Mouse (Mus musculus) common myeloid progenitor, adult 5-6 weeks (primary cell): ENCODE results near the gene Pkd1. TPM values are rescaled to one million over a fixed set of nuclear protein-coding genes. Genes with fewer than 3 reads are reported as not detected.

Experiments used
- ATAC-seq: replicated peaks from 2 replicates; pipeline ENCODE4 v1.8.0; 2016; ENCODE audit warnings: low read depth, mild to moderate bottlenecking, moderate TSS enrichment, inconsistent platforms; ENCODE audit not compliant: poor library complexity, severe bottlenecking
- total RNA-seq: library from RNA; stranded (forward); fragments of 200-1000, 187-1606 nt; gene quantifications from 2 replicates; pipeline ENCODE4 v1.2.3, GENCODE M21; 2017

The Pkd1 gene
- total RNA-seq, 1 experiment from 2014 or later = 37.4 TPM

DNA sequence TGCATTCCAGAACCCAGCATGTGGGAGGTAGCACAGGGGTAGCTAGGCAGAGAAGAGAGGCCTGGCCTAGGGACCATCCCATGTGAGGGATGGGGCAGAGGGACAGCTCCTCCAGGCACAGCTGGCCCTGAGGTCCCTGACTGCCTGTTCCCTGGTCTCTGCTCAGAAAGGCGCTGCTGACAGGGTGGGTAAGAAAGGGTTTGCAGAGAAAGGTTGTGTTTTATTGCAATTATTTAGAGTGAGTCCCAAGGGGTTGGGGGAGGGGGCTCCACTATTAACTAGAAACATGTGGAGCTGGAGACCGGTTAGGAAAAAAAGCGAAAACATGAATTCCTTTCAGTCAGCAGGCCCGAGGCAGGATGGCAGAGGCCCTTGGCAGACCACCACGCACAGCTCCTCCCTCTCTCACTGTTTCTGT lies 89.9 kb downstream of the Pkd1 start:
- ATAC-seq = no peak

DNA sequence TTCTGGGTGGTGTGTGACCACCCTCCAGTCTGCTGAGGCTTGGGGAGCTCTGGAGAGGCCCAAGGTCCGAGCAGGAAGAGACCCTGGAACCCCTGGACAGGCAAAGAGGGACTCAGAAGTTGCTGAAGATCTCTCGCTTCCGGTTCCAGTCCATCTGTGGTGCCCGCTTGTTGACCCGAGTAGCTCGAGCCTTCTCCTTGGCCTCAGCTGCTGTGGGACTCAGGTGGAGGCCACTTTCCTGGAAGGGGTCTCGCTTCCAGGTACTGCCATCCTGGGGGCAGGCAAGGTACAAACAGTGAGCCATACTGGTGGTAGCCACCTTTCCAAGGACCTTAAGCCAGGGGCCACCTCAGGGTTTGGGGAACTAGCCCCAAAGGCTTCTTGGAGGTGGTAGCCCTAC lies 90.5 kb downstream of the Pkd1 start:
- ATAC-seq = no peak

DNA sequence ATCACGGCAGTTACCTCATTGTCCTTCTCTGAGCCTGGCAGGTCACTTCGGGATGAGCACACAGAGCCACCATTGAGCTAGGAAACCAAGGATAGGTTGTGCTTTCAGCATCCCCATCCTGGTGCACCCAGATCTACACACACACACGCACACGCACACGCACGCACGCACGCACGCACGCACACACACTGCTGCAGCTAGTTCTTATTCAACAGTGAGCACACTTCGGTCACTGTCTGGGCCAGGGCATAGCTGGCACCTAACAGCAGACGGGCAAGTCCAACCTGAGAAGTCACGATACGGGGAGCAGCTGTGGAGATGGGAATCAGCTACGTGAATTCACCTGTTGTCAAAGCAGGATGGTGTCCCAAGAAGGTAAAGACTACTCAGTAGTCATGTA lies 90.9 kb downstream of the Pkd1 start:
- no peak for ATAC-seq

DNA sequence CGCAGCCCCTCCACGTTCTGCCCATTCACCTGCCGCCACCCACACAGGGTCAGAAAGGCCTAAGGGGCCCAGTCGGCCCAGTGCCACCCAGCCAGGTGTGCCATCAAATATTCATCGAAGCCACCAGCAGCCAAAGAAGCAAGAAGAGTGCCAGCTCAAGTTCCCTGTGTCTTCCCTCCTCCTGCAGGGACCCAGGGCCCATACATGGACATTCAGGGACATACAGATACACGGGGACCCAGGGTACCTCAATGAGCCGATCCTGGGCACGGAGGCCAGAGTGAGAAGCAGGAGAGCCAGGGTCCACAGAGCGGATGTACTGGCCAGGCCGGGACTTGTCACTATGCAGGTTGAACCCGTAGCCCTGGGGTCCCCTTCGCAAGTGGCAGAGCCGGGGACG lies 92.3 kb downstream of the Pkd1 start:
- ATAC-seq = no peak

DNA sequence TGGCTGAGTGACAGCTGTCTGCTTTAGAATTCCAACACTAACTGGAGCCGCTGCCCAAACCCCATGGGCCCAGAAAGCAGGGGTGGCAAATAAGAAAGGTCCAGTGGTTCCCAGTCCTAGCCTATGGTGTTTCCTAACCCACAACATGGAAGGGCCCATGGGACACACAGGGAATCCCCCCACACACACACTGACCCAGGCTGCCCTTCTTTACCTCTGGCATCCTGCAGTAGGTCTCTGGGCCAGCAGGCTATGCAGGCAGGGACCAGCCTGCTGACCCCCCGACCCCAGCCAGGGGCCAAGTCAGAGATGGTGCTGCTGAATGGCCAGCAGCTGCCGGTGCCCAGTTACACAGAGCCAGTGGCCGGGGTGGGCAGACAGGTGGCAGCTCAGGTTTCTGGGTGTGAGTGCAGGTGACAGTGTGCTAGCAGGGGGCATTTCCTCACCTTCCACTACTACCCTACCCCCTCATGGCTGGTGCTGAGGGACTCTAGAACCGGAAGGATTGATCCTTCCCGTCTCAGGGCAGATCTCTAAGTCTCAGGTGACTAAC lies 93.2 kb downstream of the Pkd1 start:
- no peak for ATAC-seq

DNA sequence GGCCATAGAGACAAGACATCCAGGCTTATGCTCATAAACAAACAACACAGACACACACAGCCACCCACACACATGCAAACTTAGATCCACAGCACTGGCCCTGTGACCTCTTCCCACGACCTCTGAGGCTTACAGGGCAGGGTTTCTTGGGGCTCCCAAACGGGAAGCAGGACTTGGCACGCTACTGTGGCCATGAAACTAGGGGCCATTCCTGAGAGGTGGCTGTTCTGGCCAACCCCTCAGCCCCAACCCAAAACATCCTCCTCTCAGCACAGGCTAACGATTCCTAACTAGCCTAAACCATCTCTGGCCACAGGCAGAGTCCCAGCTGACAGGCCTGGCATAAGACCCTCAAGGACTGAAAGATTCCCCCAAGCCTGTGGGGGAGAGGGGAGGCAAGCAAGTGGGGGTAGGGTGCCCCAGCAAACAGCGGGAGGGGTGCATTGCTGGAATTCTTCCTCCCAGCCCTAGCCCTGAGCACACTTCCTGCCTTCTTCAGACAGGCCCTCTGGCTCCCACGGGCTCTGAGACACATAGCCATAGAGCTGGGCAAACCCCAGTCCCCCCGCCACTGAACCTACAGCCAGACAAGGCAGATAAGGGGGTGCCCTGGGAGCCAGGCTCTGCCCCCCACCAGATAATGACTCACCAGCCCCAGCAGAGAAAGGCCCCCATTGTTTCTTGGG lies 94.5 kb downstream of the Pkd1 start:
- ATAC-seq = no peak

DNA sequence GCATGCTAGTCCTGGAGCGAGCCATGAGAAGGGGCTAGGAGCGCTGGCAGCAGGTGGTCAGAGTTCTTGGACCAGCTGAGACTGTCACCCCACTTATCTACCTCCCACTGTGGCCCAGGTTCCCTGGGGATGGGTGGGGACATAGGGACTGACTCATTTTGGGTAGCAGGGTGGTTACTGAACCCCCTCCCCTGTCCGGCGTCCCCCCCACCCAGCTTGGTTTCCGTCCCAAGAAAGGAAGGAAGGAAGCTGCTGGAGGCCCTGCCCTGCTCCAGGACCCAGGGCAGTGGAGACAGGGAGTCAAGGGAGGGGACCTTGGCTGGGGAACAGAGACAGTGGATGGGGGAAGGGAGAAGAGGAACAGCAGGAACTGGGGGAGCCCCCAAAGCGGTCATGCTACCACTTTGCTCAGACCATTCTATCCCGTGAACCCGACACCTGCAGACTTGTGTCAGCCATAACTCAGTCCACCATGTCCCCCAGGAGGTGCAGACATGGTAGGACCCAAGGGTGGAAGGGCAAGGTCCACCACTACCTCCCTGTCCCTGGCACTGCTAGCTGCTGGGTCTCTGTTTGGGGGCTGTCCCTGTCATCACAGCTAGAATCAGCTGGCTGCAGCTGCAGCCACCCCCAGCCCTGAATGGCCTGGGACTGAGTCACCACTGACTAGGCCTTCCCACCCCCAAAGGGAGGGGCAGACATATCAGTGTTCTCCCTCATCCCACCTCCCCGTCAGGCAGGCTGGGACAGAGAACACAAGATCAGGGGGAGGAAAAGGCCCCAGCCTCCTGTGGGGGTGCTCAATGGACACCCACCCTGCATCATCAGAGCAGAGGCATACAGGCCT lies 95.5 kb downstream of the Pkd1 start:
- ATAC-seq = no peak

DNA sequence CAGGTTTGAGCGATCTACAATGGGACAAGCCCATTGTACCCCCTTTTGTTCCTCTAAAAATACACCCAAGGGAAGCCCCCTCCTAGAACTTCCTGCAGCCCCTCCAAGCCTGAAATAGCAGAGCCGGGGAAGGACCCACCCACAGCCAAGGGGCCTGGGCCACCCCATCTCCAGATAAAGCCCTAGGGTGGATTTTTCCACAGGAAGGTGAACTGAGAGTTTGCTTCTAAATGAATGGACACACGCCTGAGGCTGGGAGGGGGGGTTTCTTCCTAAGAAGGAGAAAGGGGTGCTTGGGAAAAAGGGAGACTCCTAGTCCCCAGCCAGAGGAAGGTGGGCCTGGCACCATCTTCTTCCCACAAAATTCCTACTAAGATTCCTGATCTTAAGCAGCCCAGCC lies 96.3 kb downstream of the Pkd1 start:
- ATAC-seq = no peak

Other genes with a start within 250 kb of the Pkd1 start
- 0.14 TPM in 1 of 2 replicates, not detected in the other for gene Abca17, start 198.8 kb upstream of the Pkd1 start, total RNA-seq
- gene Abca3, start 197.9 kb upstream of the Pkd1 start, total RNA-seq = 13.7 and 22.4 TPM in 2 replicates
- 360 and 414 TPM in 2 replicates for gene Rnps1, start 135.3 kb upstream of the Pkd1 start, total RNA-seq
- 26.0 and 28.7 TPM in 2 replicates for gene Eci1, start 123.2 kb upstream of the Pkd1 start, total RNA-seq
- gene Dnase1l2, start 106.7 kb upstream of the Pkd1 start, total RNA-seq = 1.4 TPM in 1 of 2 replicates, not detected in the other
- gene E4f1, start 79.5 kb upstream of the Pkd1 start, total RNA-seq = 10.0 and 15.2 TPM in 2 replicates
- gene Pgp, start 79.4 kb upstream of the Pkd1 start, total RNA-seq = 21.6 and 23.5 TPM in 2 replicates
- 1.3 TPM in 1 of 2 replicates, not detected in the other for gene Bricd5, start 76.0 kb upstream of the Pkd1 start, total RNA-seq
- 9.6 and 25.7 TPM in 2 replicates for gene Mlst8, start 70.8 kb upstream of the Pkd1 start, total RNA-seq
- not detected in 2 replicates for gene Caskin1, start 61.2 kb upstream of the Pkd1 start, total RNA-seq
- 59.3 and 60.5 TPM in 2 replicates for gene Traf7, start 21.9 kb upstream of the Pkd1 start, total RNA-seq
- 0.05 TPM in 1 of 2 replicates, not detected in the other for gene Rab26, start 15.6 kb upstream of the Pkd1 start, total RNA-seq
- 39.0 and 52.2 TPM in 2 replicates for gene Tsc2, start 82.8 kb downstream of the Pkd1 start, total RNA-seq
- gene Nthl1, start 82.8 kb downstream of the Pkd1 start, total RNA-seq = 18.0 and 25.1 TPM in 2 replicates
- 1.3 and 1.4 TPM in 2 replicates for gene Slc9a3r2, start 100.5 kb downstream of the Pkd1 start, total RNA-seq
- gene Npw, start 108.6 kb downstream of the Pkd1 start, total RNA-seq = 0.27 and 1.4 TPM in 2 replicates
- 20.0 and 25.4 TPM in 2 replicates for gene Zfp598, start 119.9 kb downstream of the Pkd1 start, total RNA-seq
- gene Syngr3, start 140.1 kb downstream of the Pkd1 start, total RNA-seq = not detected in 2 replicates
- gene Gfer, start 146.3 kb downstream of the Pkd1 start, total RNA-seq = 30.9 and 44.6 TPM in 2 replicates
- gene Noxo1, start 146.4 kb downstream of the Pkd1 start, total RNA-seq = 0.69 and 18.3 TPM in 2 replicates
- gene Tbl3, start 157.8 kb downstream of the Pkd1 start, total RNA-seq = 43.3 and 46.1 TPM in 2 replicates
- not detected in 2 replicates for gene Rnf151, start 168.2 kb downstream of the Pkd1 start, total RNA-seq
- gene Rps2, start 168.3 kb downstream of the Pkd1 start, total RNA-seq = 1,725 and 1,907 TPM in 2 replicates
- gene Ndufb10, start 174.6 kb downstream of the Pkd1 start, total RNA-seq = 192 and 287 TPM in 2 replicates
- 0.50 TPM in 1 of 2 replicates, not detected in the other for gene Rpl3l, start 178.0 kb downstream of the Pkd1 start, total RNA-seq
- gene Msrb1, start 186.8 kb downstream of the Pkd1 start, total RNA-seq = 41.2 and 41.7 TPM in 2 replicates
- gene Hs3st6, start 203.2 kb downstream of the Pkd1 start, total RNA-seq = not detected in 2 replicates